Mouse (Mus musculus) heart, embryonic 12.5 days (tissue): ENCODE measurements around the gene Mtnr1a. TPM values are rescaled to one million over a fixed set of nuclear protein-coding genes. Genes with fewer than 3 reads are reported as not detected.
A peak's percentile ranks its signal among the peaks of the same experiment; 100 is the strongest.
"Not testable (repeated sequence)": the region's sequence is repeated elsewhere in the genome, so short reads cannot be mapped to it uniquely, and the experiment has no call there.

Experiments
- ATAC-seq: fragments of 200-750 bp; cut with Nextera tagmentation; 2 replicates; pipeline ENCODE4 v1.8.0; 2017; ENCODE audit warnings: moderate TSS enrichment, moderate library complexity; ENCODE audit not compliant: insufficient number of reproducible peaks, low FRiP score
- H3K27ac ChIP-seq: fragments of 300-500 bp; sonication (generic); 2 replicates; pipeline ENCODE4 v1.5.1; 2016; ENCODE audit warnings: mild to moderate bottlenecking, moderate library complexity; ENCODE audit not compliant: poor library complexity, severe bottlenecking
- H3K27me3 ChIP-seq: fragments of 300-500 bp; sonication (generic); replicated peaks from 2 replicates; pipeline ENCODE4 v1.6.1; 2016; ENCODE audit warnings: mild to moderate bottlenecking, moderate library complexity
- H3K36me3 ChIP-seq: fragments of 300-500 bp; sonication (generic); 2 replicates; pipeline ENCODE4 v1.6.1; 2016; ENCODE audit warnings: mild to moderate bottlenecking, moderate library complexity
- H3K4me1 ChIP-seq: fragments of 300-500 bp; sonication (generic); replicated peaks from 2 replicates; pipeline ENCODE4 v1.6.1; 2016; ENCODE audit warnings: mild to moderate bottlenecking
- H3K4me2 ChIP-seq: fragments of 300-500 bp; sonication (generic); 2 replicates; pipeline ENCODE4 v1.6.1; 2016; ENCODE audit warnings: mild to moderate bottlenecking, moderate library complexity
- H3K4me3 ChIP-seq: fragments of 300-500 bp; sonication (generic); 2 replicates; pipeline ENCODE4 v1.5.1; 2016; ENCODE audit warnings: mild to moderate bottlenecking
- H3K9ac ChIP-seq: fragments of 300-500 bp; sonication (generic); 2 replicates; pipeline ENCODE4 v1.6.1; 2016; ENCODE audit warnings: mild to moderate bottlenecking, moderate library complexity
- H3K9me3 ChIP-seq: fragments of 300-500 bp; sonication (generic); replicated peaks from 2 replicates; pipeline ENCODE4 v1.6.1; 2016; ENCODE audit warnings: mild to moderate bottlenecking, moderate library complexity
- WGBS: fragments of 180-500 bp; shearing (Covaris S2); methylation state at CpG from one replicate; pipeline ENCODE4 v1.1.7; 2016; 5-methylcytosine and 5-hydroxymethylcytosine counted together
- polyA plus RNA-seq: library from polyadenylated mRNA; unstranded; fragments of >200 nt; fragmentation: Nextera tagmentation; extraction: Ambion mirVana; gene quantifications from 2 replicates; pipeline ENCODE4 v1.2.1, GENCODE M21; 2016

Gene Mtnr1a
- polyA plus RNA-seq, 1 experiment from 2014 or later: not detected

DNA sequence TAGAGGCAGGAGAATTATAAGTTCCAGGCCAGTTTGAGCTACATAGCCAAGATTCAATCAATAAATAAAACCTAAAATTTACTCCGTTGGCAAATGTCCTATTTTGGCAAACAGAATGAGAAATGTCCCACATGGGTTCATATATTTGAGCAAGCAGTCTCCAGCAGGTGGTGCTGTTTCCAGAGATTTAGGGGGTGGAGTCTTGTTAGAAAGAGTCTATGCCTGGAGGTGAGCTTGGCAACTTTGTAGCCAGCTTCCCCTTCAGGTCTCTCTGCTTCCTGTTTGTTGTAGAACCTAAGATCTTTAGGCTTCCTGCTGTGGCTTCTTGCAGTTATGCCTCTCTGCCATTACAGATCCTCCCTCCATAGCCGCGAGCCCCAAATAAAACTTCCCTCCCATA, 13.4 kb upstream of the Mtnr1a start:
- peaks cover 50% of the 10 kb centered on the region for H3K36me3 ChIP-seq
- no peak overlapping the region for H3K4me3 ChIP-seq
- 0 out of 2 replicates have a peak, but pooled peaks cover 5% of the 10 kb centered on the region for H3K9me3 ChIP-seq
- WGBS: 94% methylated on average over 3 of the region's 3 CpGs
- no peaks in the 10 kb centered on the region for H3K4me1 ChIP-seq
- H3K9ac ChIP-seq: no peak overlapping the region
- H3K27me3 ChIP-seq: no peaks in the 10 kb centered on the region
- H3K27ac ChIP-seq: no peak overlapping the region
- no peak for ATAC-seq
- no peak overlapping the region for H3K4me2 ChIP-seq

DNA sequence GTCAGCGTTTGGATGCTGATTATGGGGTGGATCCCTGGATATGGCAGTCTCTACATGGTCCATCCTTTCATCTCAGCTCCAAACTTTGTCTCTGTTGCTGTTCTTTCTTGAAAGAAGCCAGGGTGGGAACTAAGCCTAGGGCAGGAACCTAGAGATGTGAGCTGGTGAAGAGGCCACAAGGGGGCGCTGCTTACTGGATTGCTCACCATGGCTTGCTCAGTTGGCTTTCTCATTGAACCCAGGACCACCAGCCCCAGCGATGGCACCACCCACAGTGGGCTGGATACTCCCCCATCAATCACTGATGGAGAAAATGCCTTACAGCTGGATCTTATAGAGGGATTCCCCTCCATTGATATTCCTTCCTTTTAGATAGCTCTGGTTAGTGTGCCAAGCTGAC, 12.1 kb upstream of the Mtnr1a start:
- Histone ChIP-seq H3K4me2 (no peak overlapping the region), H3K4me1 (no peaks in the 10 kb centered on the region), H3K27me3 (no peaks in the 10 kb centered on the region), H3K36me3 (peaks cover 38% of the 10 kb centered on the region), H3K27ac (no peak overlapping the region), H3K9me3 (0 out of 2 replicates have a peak, but pooled peaks cover 5% of the 10 kb centered on the region), H3K9ac (no peak overlapping the region), H3K4me3 (no peak overlapping the region)
- 31% methylated on average over 3 of the region's 3 CpGs for WGBS
- no peak for ATAC-seq

DNA sequence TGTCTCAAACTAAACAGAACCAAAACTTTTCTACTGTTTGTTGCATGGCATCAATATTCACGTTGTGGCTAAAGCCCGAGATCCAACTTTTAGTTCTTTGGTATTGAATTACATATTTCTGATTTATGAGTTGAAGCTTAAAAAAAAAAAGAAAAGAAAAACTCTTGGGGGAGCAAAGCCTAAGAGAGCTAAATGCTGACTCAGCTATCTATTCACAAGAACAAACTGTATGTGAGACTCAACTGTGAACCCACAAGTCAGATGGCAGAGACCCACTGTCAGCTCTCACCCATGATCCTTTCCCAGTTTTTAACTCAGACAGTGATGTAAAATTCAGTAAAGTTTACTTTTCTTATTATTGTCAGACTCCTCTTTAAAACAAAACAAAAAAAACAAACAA, 8.9 kb upstream of the Mtnr1a start:
- H3K9ac ChIP-seq: no peak overlapping the region
- peaks cover 14% of the 10 kb centered on the region for H3K4me1 ChIP-seq
- no peak overlapping the region for H3K27ac ChIP-seq
- 88% methylated on average over 2 of the region's 2 CpGs for WGBS
- H3K27me3 ChIP-seq: no peaks in the 10 kb centered on the region
- H3K4me3 ChIP-seq: no peak overlapping the region
- 0 out of 2 replicates have a peak, but pooled peaks cover 5% of the 10 kb centered on the region for H3K9me3 ChIP-seq
- H3K36me3 ChIP-seq: peaks cover 9% of the 10 kb centered on the region
- ATAC-seq: no peak
- H3K4me2 ChIP-seq: no peak overlapping the region

DNA sequence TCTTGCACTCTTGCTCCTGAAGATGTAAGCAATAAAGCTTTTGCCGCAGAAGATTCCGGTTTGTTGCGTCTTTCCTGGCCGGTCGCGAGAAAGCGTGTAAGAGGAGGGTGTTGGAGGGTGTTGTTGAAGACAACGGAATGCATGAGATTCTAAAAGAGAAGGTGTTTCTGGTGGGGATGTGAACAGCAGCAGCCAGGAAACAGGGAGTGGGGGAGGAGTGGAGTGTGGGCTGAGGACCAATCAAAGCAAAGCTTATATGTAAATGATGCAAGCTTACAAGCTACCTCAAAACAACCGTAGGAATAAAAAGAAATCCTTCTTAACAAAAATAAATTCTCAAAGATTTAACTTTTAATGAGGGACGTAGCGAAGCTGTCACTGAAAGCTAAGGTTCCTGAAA, 6.6 kb upstream of the Mtnr1a start:
- Histone ChIP-seq H3K9ac (no peak overlapping the region), H3K9me3 (no peaks in the 10 kb centered on the region), H3K27ac (no peak overlapping the region), H3K27me3 (no peaks in the 10 kb centered on the region), H3K4me1 (peaks cover 14% of the 10 kb centered on the region), H3K36me3 (no peaks in the 10 kb centered on the region), H3K4me2 (no peak overlapping the region), H3K4me3 (no peak overlapping the region)
- no peak for ATAC-seq
- WGBS: 86% methylated on average over 11 of the region's 11 CpGs

DNA sequence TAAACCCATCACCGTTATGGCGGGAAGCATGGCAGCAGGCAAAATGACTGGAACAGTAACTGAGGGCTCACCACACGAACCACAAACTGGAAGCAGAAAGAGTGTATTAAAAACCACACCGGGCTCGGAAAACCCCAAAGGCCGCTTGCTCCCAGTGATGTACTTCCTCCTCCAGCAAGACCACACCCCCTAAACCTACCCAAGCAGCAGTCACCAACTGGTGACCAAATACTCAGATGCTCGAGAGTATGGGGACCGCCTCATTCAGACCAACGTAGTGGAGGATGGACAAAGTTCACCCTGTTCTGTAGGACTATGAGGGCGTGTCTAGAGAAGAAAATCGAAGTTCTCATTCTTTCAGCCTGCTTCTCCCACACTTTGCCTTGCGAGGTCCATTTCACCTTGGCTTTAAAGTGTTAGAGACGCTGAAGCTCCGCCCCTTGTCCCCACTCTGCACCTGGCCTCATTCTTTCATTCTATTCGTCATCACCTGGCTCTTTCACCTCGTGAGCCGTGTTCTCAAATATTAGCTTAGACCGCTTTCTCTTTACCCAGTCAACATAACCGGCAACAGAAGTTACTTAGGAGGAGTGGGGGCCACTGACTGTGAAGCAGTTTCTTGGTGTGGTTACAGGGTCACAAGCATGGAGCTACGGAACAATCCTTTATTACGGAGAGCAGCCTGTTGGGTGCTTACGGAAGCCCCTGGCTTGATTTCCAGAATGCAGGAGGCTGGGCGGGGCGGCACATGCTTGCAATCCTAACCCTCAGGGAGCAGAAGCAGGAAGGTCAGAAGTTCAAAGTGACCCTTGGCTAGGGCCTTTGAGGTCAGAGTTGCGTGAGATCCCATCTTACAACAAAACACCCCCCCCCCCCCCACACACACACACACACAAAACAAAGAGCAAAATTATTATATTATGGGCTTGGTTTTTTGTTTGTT, 5.7 kb upstream of the Mtnr1a start:
- Histone ChIP-seq H3K27me3 (no peaks in the 10 kb centered on the region), H3K27ac (no peak overlapping the region), H3K4me1 (peaks cover 14% of the 10 kb centered on the region), H3K36me3 (no peaks in the 10 kb centered on the region), H3K4me3 (no peak overlapping the region), H3K9ac (no peak overlapping the region), H3K9me3 (no peaks in the 10 kb centered on the region), H3K4me2 (no peak overlapping the region)
- ATAC-seq: no peak
- 72% methylated on average over 25 of the region's 25 CpGs for WGBS

DNA sequence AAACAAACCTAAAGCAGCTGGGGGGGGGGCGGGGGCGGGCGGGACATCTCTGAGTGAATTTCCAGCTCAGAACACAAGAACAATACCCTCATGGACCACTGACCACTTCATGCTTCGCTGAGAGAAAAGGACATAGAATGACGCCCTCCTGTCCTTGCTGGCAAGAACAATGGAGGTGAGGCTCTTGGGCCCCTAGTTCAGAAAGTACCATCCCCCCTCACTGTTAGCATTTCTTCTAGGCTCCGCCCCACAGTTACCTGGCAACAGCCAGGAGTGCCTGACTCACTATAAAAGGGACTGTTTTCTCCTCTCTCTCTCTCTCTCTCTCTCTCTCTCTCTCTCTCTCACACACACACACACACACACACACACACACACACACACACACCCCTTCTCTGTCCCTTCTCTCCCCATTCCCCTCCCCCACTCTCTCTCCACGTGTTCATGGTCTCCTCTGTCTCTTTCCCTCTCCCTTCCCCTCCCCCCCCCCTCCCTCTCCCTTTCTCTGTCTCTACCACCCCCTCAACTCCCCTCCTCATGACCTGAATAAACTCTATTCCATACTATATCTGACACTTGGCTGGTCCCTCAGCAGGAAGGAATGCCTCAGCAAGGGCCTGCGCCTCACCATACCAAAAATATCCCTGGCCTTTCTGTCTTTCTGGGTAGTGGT, 4.6 kb upstream of the Mtnr1a start:
- no peak for ATAC-seq

DNA sequence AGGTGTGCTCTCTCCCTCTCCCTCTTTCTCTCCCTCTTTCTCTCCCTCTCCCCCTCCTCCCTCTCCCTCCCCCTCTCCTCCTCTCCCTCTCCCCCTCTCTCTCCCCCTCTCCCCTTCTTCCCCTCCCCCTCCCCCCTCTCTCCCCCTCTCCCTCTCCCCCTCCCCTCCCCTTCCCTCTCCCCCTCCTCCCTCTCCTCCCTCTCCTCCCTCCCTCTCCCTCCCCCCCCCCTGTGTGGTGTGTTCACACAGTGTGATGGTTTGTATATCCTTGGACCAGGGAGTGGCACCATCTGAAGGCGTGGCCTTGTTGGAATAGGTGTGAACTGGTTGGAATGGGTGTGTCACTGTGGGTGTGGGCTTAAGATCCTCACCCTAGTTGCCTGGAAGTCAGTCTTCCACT, 3.5 kb upstream of the Mtnr1a start:
- not testable (repeated sequence) for H3K4me2 ChIP-seq, H3K27ac ChIP-seq, H3K9me3 ChIP-seq, H3K36me3 ChIP-seq, H3K9ac ChIP-seq, ATAC-seq, H3K4me3 ChIP-seq
- 100% methylated on average over 1 of the region's 1 CpGs for WGBS
- Histone ChIP-seq H3K4me1 (peaks cover 14% of the 10 kb centered on the region), H3K27me3 (peaks cover 10% of the 10 kb centered on the region)

More for the DNA sequence above, 4.6 kb upstream of the Mtnr1a start:
- WGBS: 36% methylated on average over 8 of the region's 8 CpGs
- Histone ChIP-seq H3K9ac (no peak overlapping the region), H3K4me2 (no peak overlapping the region), H3K27ac (no peak overlapping the region), H3K36me3 (no peaks in the 10 kb centered on the region), H3K27me3 (no peaks in the 10 kb centered on the region; the same call in 1 of the 2 replicates), H3K9me3 (no peaks in the 10 kb centered on the region), H3K4me3 (no peak overlapping the region), H3K4me1 (peaks cover 14% of the 10 kb centered on the region)

DNA sequence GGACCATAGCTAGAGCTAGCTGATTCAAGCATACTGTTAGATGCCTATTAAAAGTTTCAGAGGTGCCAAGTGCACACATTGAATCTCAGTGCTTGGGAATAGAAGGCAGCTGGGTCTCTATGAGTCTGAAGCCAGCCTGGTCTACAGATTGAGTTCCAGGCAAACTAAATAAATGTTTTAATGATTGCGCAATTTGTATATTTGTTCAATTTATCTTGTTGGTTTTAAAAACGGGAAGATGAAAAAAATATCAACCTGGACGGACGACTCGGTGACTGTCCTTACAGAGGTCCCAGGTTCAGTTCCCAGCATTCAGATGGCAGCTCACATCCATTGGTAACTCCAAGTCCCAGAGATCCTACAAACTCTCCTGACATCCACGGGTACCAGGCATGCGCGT, 2.0 kb downstream of the Mtnr1a start:
- Histone ChIP-seq H3K4me1 (no peaks in the 10 kb centered on the region), H3K36me3 (no peaks in the 10 kb centered on the region), H3K9me3 (no peaks in the 10 kb centered on the region), H3K9ac (no peak overlapping the region), H3K4me2 (no peak overlapping the region), H3K27me3 (peaks cover 11% of the 10 kb centered on the region), H3K27ac (no peak overlapping the region), H3K4me3 (no peak overlapping the region)
- no peak for ATAC-seq
- WGBS: 83% methylated on average over 8 of the region's 8 CpGs

DNA sequence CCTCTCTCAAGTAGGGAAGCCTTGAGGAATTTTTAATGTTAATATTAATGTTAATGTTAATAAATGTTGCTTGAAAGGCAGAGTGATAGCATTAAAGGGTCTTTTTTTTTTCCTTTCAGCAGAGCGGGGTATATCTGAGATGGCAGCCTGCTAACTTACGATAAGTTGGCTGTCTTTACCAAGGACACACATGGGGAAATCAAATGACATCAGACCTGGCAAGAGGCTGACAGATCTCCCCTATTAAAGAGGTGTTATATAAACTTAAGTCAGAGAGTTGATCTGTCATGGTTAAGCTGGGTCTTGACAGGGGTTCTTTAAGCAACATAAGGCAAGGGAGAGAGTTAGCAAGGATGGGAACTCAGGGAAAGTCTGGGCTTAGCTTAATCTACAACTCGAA, 11.9 kb downstream of the Mtnr1a start:
- Histone ChIP-seq H3K27me3 (no peaks in the 10 kb centered on the region), H3K9me3 (no peaks in the 10 kb centered on the region), H3K4me2 (no peak overlapping the region), H3K4me1 (no peaks in the 10 kb centered on the region), H3K27ac (no peak overlapping the region), H3K4me3 (no peak overlapping the region), H3K36me3 (no peaks in the 10 kb centered on the region), H3K9ac (no peak overlapping the region)
- 82% methylated on average over 3 of the region's 3 CpGs for WGBS
- no peak for ATAC-seq

DNA sequence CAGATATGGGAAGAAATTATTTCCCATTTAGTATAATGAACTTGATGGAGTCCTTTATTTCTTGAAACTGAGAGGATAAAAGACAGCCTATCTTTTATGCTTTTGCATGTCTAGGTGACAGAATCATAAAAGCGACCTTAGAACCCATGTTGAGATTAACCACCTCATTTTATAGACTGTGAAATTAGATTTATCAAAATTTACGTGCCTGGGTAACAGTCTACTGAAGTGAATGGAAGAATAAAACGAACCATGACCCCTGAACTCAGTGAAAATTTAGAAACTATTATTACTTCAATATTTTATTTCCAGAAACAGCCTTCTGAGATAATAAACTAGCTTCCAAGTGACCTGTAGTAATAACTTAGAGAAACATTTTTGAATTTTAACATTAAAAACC, 24.7 kb downstream of the Mtnr1a start:
- no peaks in the 10 kb centered on the region for H3K9me3 ChIP-seq
- H3K4me1 ChIP-seq: peaks cover 6% of the 10 kb centered on the region; the same call in 1 of the 2 replicates
- no peak overlapping the region for H3K27ac ChIP-seq
- no peaks in the 10 kb centered on the region for H3K36me3 ChIP-seq
- no peaks in the 10 kb centered on the region for H3K27me3 ChIP-seq
- 77% methylated on average over 3 of the region's 3 CpGs for WGBS
- no peak overlapping the region for H3K4me2 ChIP-seq
- H3K4me3 ChIP-seq: no peak overlapping the region
- ATAC-seq: no peak
- H3K9ac ChIP-seq: no peak overlapping the region

DNA sequence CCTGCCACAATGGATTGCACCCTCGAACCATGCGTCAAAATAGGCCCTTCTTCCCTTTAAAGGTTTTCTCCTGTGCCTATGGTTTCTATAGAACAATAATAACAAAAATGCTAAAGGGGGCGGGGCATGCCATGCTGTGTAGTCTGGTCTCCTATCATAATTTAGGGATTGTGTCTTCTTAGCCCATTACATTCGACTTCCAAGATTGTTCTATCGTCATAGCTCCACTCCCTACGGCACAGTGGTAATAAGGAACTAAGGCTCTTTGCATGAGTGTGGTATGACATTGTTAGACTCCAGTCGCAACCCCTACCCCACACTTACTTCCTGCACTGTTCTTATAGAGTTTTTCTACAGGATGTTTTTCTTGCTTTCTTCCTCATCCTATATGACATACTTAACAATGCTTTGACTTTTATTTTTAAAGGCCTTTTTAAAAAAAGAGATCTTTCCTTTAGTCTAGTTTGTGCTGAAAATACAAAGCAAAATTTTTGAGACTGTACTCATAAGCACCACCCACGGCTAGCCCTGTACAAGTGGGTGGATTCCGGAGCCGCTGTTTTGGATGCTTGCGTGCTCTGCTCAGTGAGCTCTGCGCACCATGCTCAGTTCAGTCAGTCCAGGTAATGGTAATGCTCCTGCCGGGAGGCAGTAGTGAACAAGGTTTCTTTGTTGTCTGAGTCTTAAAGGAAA, 40.6 kb downstream of the Mtnr1a start:
- peak overlapping the region; percentile 42 for H3K4me3 ChIP-seq
- H3K27me3 ChIP-seq: peaks cover 21% of the 10 kb centered on the region
- no peak overlapping the region for H3K27ac ChIP-seq
- no peak for ATAC-seq
- H3K36me3 ChIP-seq: no peaks in the 10 kb centered on the region
- peaks cover 11% of the 10 kb centered on the region for H3K4me1 ChIP-seq
- no peak overlapping the region for H3K9ac ChIP-seq
- peak overlapping the region; percentile 69 for H3K4me2 ChIP-seq
- no peaks in the 10 kb centered on the region for H3K9me3 ChIP-seq
- WGBS: 30% methylated on average over 13 of the region's 13 CpGs
